8 mouse cellular contexts compared by ENCODE assay signal in the genomic region with DNA sequence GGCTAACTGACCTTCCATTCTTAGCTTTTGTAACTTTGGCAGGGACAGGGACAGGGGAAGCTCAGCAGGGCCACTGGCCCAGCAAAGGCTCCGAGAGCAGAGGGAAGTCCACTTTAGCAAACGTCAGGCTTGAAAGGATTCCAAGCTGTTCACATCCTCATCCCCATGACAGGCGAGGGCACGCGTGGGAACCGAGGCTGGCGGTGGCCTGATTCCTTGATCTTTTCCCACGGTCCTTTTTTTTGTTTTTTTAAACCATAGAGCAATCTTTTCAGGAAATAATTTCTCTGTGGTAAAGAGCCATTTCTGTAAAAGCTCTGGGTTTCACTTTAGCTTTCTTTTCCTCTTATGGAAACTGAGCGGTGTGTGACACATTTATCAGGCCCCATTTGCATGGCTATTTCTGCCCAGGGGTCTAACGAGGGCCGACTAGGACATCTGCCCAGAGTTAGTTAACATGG. TPM values are rescaled to one million over a fixed set of nuclear protein-coding genes. Genes with fewer than 3 reads are reported as not detected.
DNase-seq lines count a peak whose midpoint lies in the region; ATAC-seq and TF ChIP-seq lines count a peak whose summit lies in the region.

No protein-coding gene starts in this region.

- 7% methylated on average over 11 of the region's 11 CpGs for WGBS in heart, embryonic 16.5 days
- 38% methylated on average over 11 of the region's 11 CpGs for WGBS in limb, embryonic 14.5 days
- WGBS in neural tube, embryonic 15.5 days: 5% methylated on average over 11 of the region's 11 CpGs

- H3K27me3 ChIP-seq in heart, embryonic 16.5 days (ENCODE audit: control insufficient read depth, insufficient read depth, low read length): no peaks in the 10 kb centered on the region
- H3K27me3 ChIP-seq in limb, embryonic 14.5 days (ENCODE audit: control insufficient read depth, insufficient read depth, low read length): no peaks in the 10 kb centered on the region
- no peaks in the 10 kb centered on the region for H3K27me3 ChIP-seq in neural tube, embryonic 15.5 days (replicated peaks)

- TF ChIP-seq POLR2A in limb, embryonic 14.5 days (IDR thresholded peaks at IDR 0.05; ENCODE audit: borderline replicate concordance, extremely low read depth, insufficient read depth, insufficient read length): no peak

- peak overlapping the region; percentile 58 for H3K4me2 ChIP-seq in heart, embryonic 16.5 days (ENCODE audit: low read depth, low read length)
- H3K4me2 ChIP-seq in limb, embryonic 14.5 days (replicated peaks; ENCODE audit: low read depth, low read length, severe bottlenecking): no peak overlapping the region
- H3K4me2 ChIP-seq in neural tube, embryonic 15.5 days: peak overlapping the region; percentile 5

- peak overlapping the region; percentile 62 for H3K9ac ChIP-seq in heart, embryonic 16.5 days (ENCODE audit: low read length)
- H3K9ac ChIP-seq in limb, embryonic 14.5 days (ENCODE audit: low read depth, low read length, severe bottlenecking): no peak overlapping the region; the same call in 1 of the 2 replicates
- no peak overlapping the region for H3K9ac ChIP-seq in neural tube, embryonic 15.5 days (replicated peaks)

- H3K4me1 ChIP-seq in heart, embryonic 16.5 days (ENCODE audit: control insufficient read depth, insufficient read depth, low read length): peaks cover 95% of the 10 kb centered on the region
- peaks cover 51% of the 10 kb centered on the region for H3K4me1 ChIP-seq in limb, embryonic 14.5 days (ENCODE audit: control insufficient read depth, insufficient read depth, low read length)
- peaks cover 97% of the 10 kb centered on the region for H3K4me1 ChIP-seq in neural tube, embryonic 15.5 days

- peak overlapping the region; percentile 95 for H3K27ac ChIP-seq in heart, embryonic 16.5 days (ENCODE audit: low read length)
- no peak overlapping the region for H3K27ac ChIP-seq in limb, embryonic 14.5 days (replicated peaks; ENCODE audit: low read depth, low read length)
- peak overlapping the region; percentile 68 for H3K27ac ChIP-seq in neural tube, embryonic 15.5 days (replicated peaks)

- no peaks in the 10 kb centered on the region for H3K9me3 ChIP-seq in heart, embryonic 16.5 days (replicated peaks; ENCODE audit: control insufficient read depth, low read length)
- H3K9me3 ChIP-seq in limb, embryonic 14.5 days (ENCODE audit: control insufficient read depth, low read length): no peaks in the 10 kb centered on the region
- no peaks in the 10 kb centered on the region for H3K9me3 ChIP-seq in neural tube, embryonic 15.5 days (replicated peaks)

- peak overlapping the region; percentile 27 for H3K4me3 ChIP-seq in heart, embryonic 16.5 days (ENCODE audit: low read length)
- no peak overlapping the region for H3K4me3 ChIP-seq in limb, embryonic 14.5 days (replicated peaks; ENCODE audit: low read length)
- H3K4me3 ChIP-seq in neural tube, embryonic 15.5 days (replicated peaks): no peak overlapping the region

- H3K36me3 ChIP-seq in heart, embryonic 16.5 days (ENCODE audit: control insufficient read depth, insufficient read depth): no peaks in the 10 kb centered on the region
- peaks cover 7% of the 10 kb centered on the region for H3K36me3 ChIP-seq in limb, embryonic 14.5 days (ENCODE audit: control insufficient read depth, insufficient read depth, low read length)
- peaks cover 7% of the 10 kb centered on the region; the same call in 1 of the 2 replicates for H3K36me3 ChIP-seq in neural tube, embryonic 15.5 days

- ATAC-seq in heart, embryonic 16.5 days (replicated peaks; ENCODE audit: extremely low read depth, insufficient read depth, low FRiP score): no peak
- ATAC-seq in limb, embryonic 14.5 days (ENCODE audit: low FRiP score, low read depth): no peak
- no peak for ATAC-seq in neural tube, embryonic 15.5 days (ENCODE audit: low FRiP score)

- peak; percentile 55 to 60 for DNase-seq in B cell, adult 2 months
- DNase-seq in T-cell, adult 2 months (ENCODE audit: low spot score): peak; percentile 9
- peak; percentile 20 for DNase-seq in limb, embryonic 14.5 days (ENCODE audit: low spot score)
- no peak for DNase-seq in frontal cortex, postnatal 25 days (ENCODE audit: low spot score in 2 of 2)
- DNase-seq in testis, postnatal 14 days (ENCODE audit: low spot score): no peak
- no peak for DNase-seq in cerebellum, adult 9-11 months

RNA-seq across cellular contexts. Expression of gene Vps37b, which starts 17.2 kb away (rescaled TPM):
- 58.7 and 61.4 TPM in 2 replicates for polyA plus RNA-seq in heart, embryonic 16.5 days (2015; fragmentation: Nextera tagmentation; extraction: Ambion mirVana)
- 44.2 and 54.9 TPM in 2 replicates for polyA plus RNA-seq in limb, embryonic 14.5 days (2012; rRNA removed)
- polyA plus RNA-seq in limb, embryonic 14.5 days (2014; fragmentation: Nextera tagmentation; extraction: Ambion mirVana): 29.3 and 34.4 TPM in 2 replicates
- 48.8 and 50.4 TPM in 2 replicates for polyA plus RNA-seq in neural tube, embryonic 15.5 days (2015; fragmentation: Nextera tagmentation; extraction: Ambion mirVana)

RNA-seq across cellular contexts. Expression of gene Hip1r, which starts 41.4 kb away (rescaled TPM):
- 11.2 and 11.7 TPM in 2 replicates for polyA plus RNA-seq in heart, embryonic 16.5 days (2015; fragmentation: Nextera tagmentation; extraction: Ambion mirVana)
- polyA plus RNA-seq in limb, embryonic 14.5 days (2012; rRNA removed): 10.6 and 12.3 TPM in 2 replicates
- polyA plus RNA-seq in limb, embryonic 14.5 days (2014; fragmentation: Nextera tagmentation; extraction: Ambion mirVana): 8.7 and 9.9 TPM in 2 replicates
- polyA plus RNA-seq in neural tube, embryonic 15.5 days (2015; fragmentation: Nextera tagmentation; extraction: Ambion mirVana): 24.1 and 31.0 TPM in 2 replicates

Comparison
In these comparisons a context has a peak if more than half of its experiments do, and no peak if none do; other contexts are left out.
1. DNase-seq: peak in B cell, adult 2 months (2 of 2), T-cell, adult 2 months (single experiment) and limb, embryonic 14.5 days (single experiment); none in frontal cortex, postnatal 25 days (0 of 2), testis, postnatal 14 days (single experiment) and cerebellum, adult 9-11 months (single experiment).